ENCODE assay signal across 12 mouse cellular contexts in genomic region chr5:149441646-149442276, GRCm38 (mm10). TPM values are rescaled to one million over a fixed set of nuclear protein-coding genes. Genes with fewer than 3 reads are reported as not detected.
DNase-seq lines count a peak whose midpoint lies in the region; ATAC-seq lines count a peak whose summit lies in the region.
"Had no signal": no experiment of that assay in that cellular context is flagged by ENCODE, and none has a peak within 500 bp of the region (broad histone marks: within the 10 kb centered on the region; RNA-seq: fewer than 3 reads in every experiment).

No protein-coding gene starts in this region.

- no peaks in the 10 kb centered on the region for H3K9me3 ChIP-seq in hindbrain, embryonic 13.5 days
- no peaks in the 10 kb centered on the region for H3K9me3 ChIP-seq in hindbrain, embryonic 12.5 days (replicated peaks)
- H3K9me3 ChIP-seq in embryonic facial prominence, embryonic 10.5 days, result no peaks in the 10 kb centered on the region
- no peaks in the 10 kb centered on the region for H3K9me3 ChIP-seq in hindbrain, embryonic 16.5 days (ENCODE audit: control insufficient read depth, low read length)
- H3K9me3 ChIP-seq in neural tube, embryonic 14.5 days (ENCODE audit: control insufficient read depth, low read length), result no peaks in the 10 kb centered on the region
- H3K9me3 ChIP-seq: neural tube, embryonic 12.5 days had no signal

- H3K27ac ChIP-seq in hindbrain, embryonic 13.5 days, result peak overlapping the region; percentile 71
- H3K27ac ChIP-seq in hindbrain, embryonic 12.5 days, result no peak overlapping the region
- H3K27ac ChIP-seq in embryonic facial prominence, embryonic 10.5 days (replicated peaks), result peak overlapping the region; percentile 63
- H3K27ac ChIP-seq in hindbrain, embryonic 16.5 days (ENCODE audit: low read depth, low read length), result peak overlapping the region; percentile 55
- peak overlapping the region; percentile 66 for H3K27ac ChIP-seq in neural tube, embryonic 14.5 days (ENCODE audit: low read depth, low read length)

- 55% methylated on average over 14 of the region's 14 CpGs for WGBS in hindbrain, embryonic 13.5 days
- WGBS in hindbrain, embryonic 12.5 days, result 62% methylated on average over 14 of the region's 14 CpGs
- 60% methylated on average over 14 of the region's 14 CpGs for WGBS in embryonic facial prominence, embryonic 10.5 days
- 50% methylated on average over 14 of the region's 14 CpGs for WGBS in hindbrain, embryonic 16.5 days
- 55% methylated on average over 14 of the region's 14 CpGs for WGBS in neural tube, embryonic 14.5 days

- peaks cover 47% of the 10 kb centered on the region for H3K4me1 ChIP-seq in hindbrain, embryonic 13.5 days (replicated peaks)
- H3K4me1 ChIP-seq in hindbrain, embryonic 12.5 days, result peaks cover 30% of the 10 kb centered on the region
- peaks cover 54% of the 10 kb centered on the region for H3K4me1 ChIP-seq in embryonic facial prominence, embryonic 10.5 days
- H3K4me1 ChIP-seq in hindbrain, embryonic 16.5 days (ENCODE audit: control insufficient read depth, insufficient read depth, low read depth, low read length), result peaks cover 20% of the 10 kb centered on the region
- H3K4me1 ChIP-seq in neural tube, embryonic 14.5 days (ENCODE audit: control insufficient read depth, insufficient read depth, low read length), result peaks cover 18% of the 10 kb centered on the region; the same call in 1 of the 2 replicates

- no peaks in the 10 kb centered on the region for H3K27me3 ChIP-seq in hindbrain, embryonic 13.5 days
- no peaks in the 10 kb centered on the region for H3K27me3 ChIP-seq in hindbrain, embryonic 12.5 days
- H3K27me3 ChIP-seq in embryonic facial prominence, embryonic 10.5 days (replicated peaks; ENCODE audit: low read depth, poor library complexity, severe bottlenecking), result 0 out of 2 replicates have a peak, but pooled peaks cover 7% of the 10 kb centered on the region
- H3K27me3 ChIP-seq in hindbrain, embryonic 16.5 days (replicated peaks; ENCODE audit: control insufficient read depth, insufficient read depth, low read length), result no peaks in the 10 kb centered on the region
- H3K27me3 ChIP-seq in neural tube, embryonic 14.5 days (ENCODE audit: control insufficient read depth, insufficient read depth, low read length), result no peaks in the 10 kb centered on the region
- H3K27me3 ChIP-seq: CH12.LX; neural tube, embryonic 12.5 days had no signal

- H3K36me3 ChIP-seq in hindbrain, embryonic 13.5 days, result no peaks in the 10 kb centered on the region
- H3K36me3 ChIP-seq in hindbrain, embryonic 12.5 days, result no peaks in the 10 kb centered on the region
- H3K36me3 ChIP-seq in embryonic facial prominence, embryonic 10.5 days (replicated peaks), result no peaks in the 10 kb centered on the region
- H3K36me3 ChIP-seq in hindbrain, embryonic 16.5 days (ENCODE audit: control insufficient read depth, insufficient read depth, low read length), result no peaks in the 10 kb centered on the region
- H3K36me3 ChIP-seq in neural tube, embryonic 14.5 days (ENCODE audit: control insufficient read depth, insufficient read depth, low read length), result no peaks in the 10 kb centered on the region
- H3K36me3 ChIP-seq: neural tube, embryonic 12.5 days had no signal

- no peak overlapping the region for H3K9ac ChIP-seq in hindbrain, embryonic 13.5 days
- H3K9ac ChIP-seq in hindbrain, embryonic 12.5 days, result no peak overlapping the region
- H3K9ac ChIP-seq in hindbrain, embryonic 16.5 days (ENCODE audit: low read depth, low read length), result no peak overlapping the region
- no peak overlapping the region for H3K9ac ChIP-seq in neural tube, embryonic 14.5 days (replicated peaks; ENCODE audit: low read depth, low read length)
- H3K9ac ChIP-seq: neural tube, embryonic 12.5 days had no signal

- H3K4me2 ChIP-seq in hindbrain, embryonic 13.5 days, result no peak overlapping the region
- H3K4me2 ChIP-seq in hindbrain, embryonic 12.5 days (replicated peaks), result no peak overlapping the region
- H3K4me2 ChIP-seq in hindbrain, embryonic 16.5 days (ENCODE audit: low read length), result no peak overlapping the region
- H3K4me2 ChIP-seq in neural tube, embryonic 14.5 days (ENCODE audit: low read depth, low read length), result no peak overlapping the region

- no peak for DNase-seq in embryonic facial prominence, embryonic 10.5 days (ENCODE audit: low spot score)
- DNase-seq in ovary, postnatal 36 days (ENCODE audit: low spot score), result no peak
- no peak for DNase-seq in kidney, adult 9 months
- DNase-seq in lung, postnatal 4 days, result no peak
- DNase-seq: kidney, postnatal 25 days had no signal

- ATAC-seq in hindbrain, embryonic 13.5 days (ENCODE audit: low FRiP score), result no peak
- no peak for ATAC-seq in hindbrain, embryonic 12.5 days (ENCODE audit: low FRiP score)
- ATAC-seq in hindbrain, embryonic 16.5 days, result peak; percentile 13; the same call in 1 of the 2 replicates
- peak; percentile 11; the same call in 1 of the 2 replicates for ATAC-seq in neural tube, embryonic 14.5 days (ENCODE audit: low read depth)
- ATAC-seq: lung, postnatal 0 days had no signal

- no peak overlapping the region for H3K4me3 ChIP-seq in hindbrain, embryonic 13.5 days
- no peak overlapping the region for H3K4me3 ChIP-seq in hindbrain, embryonic 12.5 days
- no peak overlapping the region for H3K4me3 ChIP-seq in embryonic facial prominence, embryonic 10.5 days
- H3K4me3 ChIP-seq in hindbrain, embryonic 16.5 days (ENCODE audit: low read length), result no peak overlapping the region
- no peak overlapping the region for H3K4me3 ChIP-seq in neural tube, embryonic 14.5 days (ENCODE audit: low read depth, low read length)
- H3K4me3 ChIP-seq: neural tube, embryonic 12.5 days had no signal

RNA-seq across cellular contexts. Expression of gene Tex26, which starts 2.3 kb away (rescaled TPM):
- polyA plus RNA-seq in hindbrain, embryonic 13.5 days (2015; fragmentation: Nextera tagmentation; extraction: Ambion mirVana), result 0.93 and 1.5 TPM in 2 replicates
- 1.1 and 1.2 TPM in 2 replicates for polyA plus RNA-seq in hindbrain, embryonic 12.5 days (2016; fragmentation: Nextera tagmentation; extraction: Ambion mirVana)
- polyA plus RNA-seq in embryonic facial prominence, embryonic 10.5 days (2016; fragmentation: Nextera tagmentation; extraction: Ambion mirVana), result 0.62 and 1.1 TPM in 2 replicates
- 0.82 and 1.4 TPM in 2 replicates for polyA plus RNA-seq in hindbrain, embryonic 16.5 days (2015; fragmentation: Nextera tagmentation; extraction: Ambion mirVana)
- polyA plus RNA-seq in neural tube, embryonic 14.5 days (2014; fragmentation: Nextera tagmentation; extraction: Ambion mirVana), result 0.62 and 1.8 TPM in 2 replicates

RNA-seq across cellular contexts. Expression of gene Medag, which starts 30.2 kb away (rescaled TPM):
- polyA plus RNA-seq in hindbrain, embryonic 13.5 days (2015; fragmentation: Nextera tagmentation; extraction: Ambion mirVana), result 2.1 and 2.5 TPM in 2 replicates
- 1.0 and 1.1 TPM in 2 replicates for polyA plus RNA-seq in hindbrain, embryonic 12.5 days (2016; fragmentation: Nextera tagmentation; extraction: Ambion mirVana)
- 0.17 and 0.38 TPM in 2 replicates for polyA plus RNA-seq in embryonic facial prominence, embryonic 10.5 days (2016; fragmentation: Nextera tagmentation; extraction: Ambion mirVana)
- polyA plus RNA-seq in hindbrain, embryonic 16.5 days (2015; fragmentation: Nextera tagmentation; extraction: Ambion mirVana), result 6.4 and 6.5 TPM in 2 replicates
- polyA plus RNA-seq in neural tube, embryonic 14.5 days (2014; fragmentation: Nextera tagmentation; extraction: Ambion mirVana), result 1.9 and 2.1 TPM in 2 replicates

Comparison
In these comparisons a context has a peak if more than half of its experiments do, and no peak if none do; other contexts are left out.
1. ATAC-seq: peak in hindbrain, embryonic 16.5 days (single experiment) and neural tube, embryonic 14.5 days (single experiment); none in hindbrain, embryonic 13.5 days (single experiment) and hindbrain, embryonic 12.5 days (single experiment).